Mouse (Mus musculus): Measurements from ENCODE around the gene Suv39h1.
"Not testable (repeated sequence)": the region's sequence is repeated elsewhere in the genome, so short reads cannot be mapped to it uniquely, and the experiment has no call there.

Suv39h1 gene

GRCm38 (mm10) chrX:8074430-8075014 is at the start of gene Suv39h1:
Gene Suv39h1, minus strand, starts transcription at chrX:8074760.
- peak; percentile 33 for DNase-seq (ENCODE audit: extremely low read depth, low read depth, low spot score)

GRCm38 (mm10) chrX:8123821-8124470 is 49.4 kb upstream of the Suv39h1 start:
- no peak for DNase-seq (ENCODE audit: extremely low read depth, low read depth, low spot score)

- no peak for DNase-seq (ENCODE audit: extremely low read depth, low read depth, low spot score)
These were observed 42.7 kb upstream of the Suv39h1 start for GRCm38 (mm10) chrX:8117264-8117663.

- DNase-seq (ENCODE audit: extremely low read depth, low read depth, low spot score): no peak
These were observed 40.7 kb upstream of the Suv39h1 start for GRCm38 (mm10) chrX:8115275-8115674.

- DNase-seq (ENCODE audit: extremely low read depth, low read depth, low spot score): no peak
These were observed 30.5 kb upstream of the Suv39h1 start for GRCm38 (mm10) chrX:8105019-8105418.

- no peak for DNase-seq (ENCODE audit: extremely low read depth, low read depth, low spot score)
These were observed 27.7 kb upstream of the Suv39h1 start for GRCm38 (mm10) chrX:8102213-8102668.

- DNase-seq (ENCODE audit: extremely low read depth, low read depth, low spot score): no peak
These were observed 26.5 kb upstream of the Suv39h1 start for GRCm38 (mm10) chrX:8101017-8101416.

- DNase-seq (ENCODE audit: extremely low read depth, low read depth, low spot score): no peak
These were observed 24.9 kb upstream of the Suv39h1 start for GRCm38 (mm10) chrX:8099435-8099834.

GRCm38 (mm10) chrX:8096787-8097242 is 22.3 kb upstream of the Suv39h1 start:
- peak; percentile 55 for DNase-seq (ENCODE audit: extremely low read depth, low read depth, low spot score)

- DNase-seq (ENCODE audit: extremely low read depth, low read depth, low spot score): not testable (repeated sequence)
These were observed 21.7 kb upstream of the Suv39h1 start for GRCm38 (mm10) chrX:8096068-8096786.

GRCm38 (mm10) chrX:8095546-8095945 is 21.0 kb upstream of the Suv39h1 start:
- no peak for DNase-seq (ENCODE audit: extremely low read depth, low read depth, low spot score)

GRCm38 (mm10) chrX:8090954-8091347 is 16.4 kb upstream of the Suv39h1 start:
- DNase-seq (ENCODE audit: extremely low read depth, low read depth, low spot score): not testable (repeated sequence)

- no peak for DNase-seq (ENCODE audit: extremely low read depth, low read depth, low spot score)
These were observed 15.9 kb upstream of the Suv39h1 start, which contains the start of gene Was for GRCm38 (mm10) chrX:8090346-8090953. Gene Was, minus strand, starts transcription at chrX:8090498.

GRCm38 (mm10) chrX:8089746-8090145 is 15.2 kb upstream of the Suv39h1 start:
- no peak for DNase-seq (ENCODE audit: extremely low read depth, low read depth, low spot score)

GRCm38 (mm10) chrX:8085611-8086010 is 11.1 kb upstream of the Suv39h1 start:
- no peak for DNase-seq (ENCODE audit: extremely low read depth, low read depth, low spot score)

- DNase-seq (ENCODE audit: extremely low read depth, low read depth, low spot score): no peak
These were observed 10.3 kb upstream of the Suv39h1 start for GRCm38 (mm10) chrX:8084771-8085259.

GRCm38 (mm10) chrX:8075104-8075503 is 544 bp upstream of the Suv39h1 start:
- DNase-seq (ENCODE audit: extremely low read depth, low read depth, low spot score): no peak

- DNase-seq (ENCODE audit: extremely low read depth, low read depth, low spot score): no peak
These were observed 605 bp downstream of the Suv39h1 start for GRCm38 (mm10) chrX:8073881-8074429.

GRCm38 (mm10) chrX:8069166-8069565 is 5.4 kb downstream of the Suv39h1 start:
- no peak for DNase-seq (ENCODE audit: extremely low read depth, low read depth, low spot score)

- DNase-seq (ENCODE audit: extremely low read depth, low read depth, low spot score): not testable (repeated sequence)
These were observed 23.3 kb downstream of the Suv39h1 start for GRCm38 (mm10) chrX:8051044-8051781.
